Mouse (Mus musculus) urinary bladder, postnatal 25 days (tissue): ENCODE measurements around the gene Ndufb10.
A peak's percentile ranks its signal among the peaks of the same experiment; 100 is the strongest.

Source experiments
- DNase-seq: peaks from one replicate; pipeline ENCODE4 v3.0.0; 2022; ENCODE audit warnings: low spot score

Ndufb10 gene

DNA sequence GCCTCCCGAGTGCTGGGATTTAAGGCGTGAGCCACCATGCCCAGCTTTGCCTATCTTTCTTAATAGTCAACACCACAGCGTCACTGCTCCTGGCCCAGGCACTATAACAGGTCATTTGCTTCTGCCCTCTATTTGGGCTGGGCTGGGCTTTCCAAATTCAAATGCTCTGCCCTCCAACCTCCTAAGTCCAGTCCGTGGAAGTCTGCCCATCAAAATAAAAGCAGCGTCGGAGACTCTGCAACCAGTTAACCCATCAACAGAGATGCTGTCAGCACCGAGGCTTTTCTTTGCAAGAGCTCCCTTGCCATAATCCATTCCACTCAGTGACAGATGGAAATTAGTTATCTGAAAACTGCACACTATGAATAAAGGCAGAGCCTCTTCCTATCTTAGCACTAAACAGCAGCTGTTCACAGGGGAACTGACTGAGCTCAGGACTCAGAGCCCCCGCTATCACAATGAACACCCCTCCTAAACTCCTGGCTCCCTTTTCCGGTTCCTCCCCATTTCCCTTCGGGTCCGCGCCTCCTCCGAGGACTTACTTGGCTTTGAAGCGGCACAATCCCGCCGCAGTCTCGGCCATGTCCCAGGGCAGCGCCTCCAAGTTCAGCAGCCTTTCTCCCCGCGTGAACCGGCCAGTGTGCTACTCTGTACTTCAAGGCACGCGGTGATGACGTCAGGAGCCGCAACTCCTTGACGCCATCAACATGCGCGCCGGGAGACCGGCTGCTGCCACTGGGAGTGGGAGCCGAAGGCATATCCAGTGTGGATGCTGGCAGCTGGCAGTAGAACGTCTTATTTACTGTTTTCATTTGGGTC is 17.1 kb downstream of the Ndufb10 start, which contains the start of gene Tbl3:
Gene Tbl3 (minus strand): TSS at position 679 of the 819 bp plus-strand sequence.
- peak; percentile 92 for DNase-seq

DNA sequence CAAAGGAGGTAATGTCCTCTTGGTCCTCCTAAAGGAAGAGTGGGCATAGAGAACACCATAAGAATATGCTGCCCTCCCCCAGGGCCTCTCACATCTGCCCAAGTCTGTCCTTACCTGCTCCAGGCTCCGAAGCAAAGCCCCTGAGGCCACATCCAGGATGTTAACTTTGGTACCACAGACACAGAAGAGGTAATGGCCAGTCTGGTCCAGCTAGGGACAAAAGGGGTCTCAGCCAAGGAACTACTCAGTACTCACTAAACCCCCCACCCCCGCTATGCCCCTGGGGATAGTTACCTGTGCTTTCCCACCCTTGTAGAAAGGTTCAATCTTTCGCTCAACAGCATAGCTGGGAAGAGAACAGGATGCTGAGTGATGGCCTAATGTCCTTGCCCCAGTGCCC is 18.5 kb downstream of the Ndufb10 start:
- DNase-seq: no peak

DNA sequence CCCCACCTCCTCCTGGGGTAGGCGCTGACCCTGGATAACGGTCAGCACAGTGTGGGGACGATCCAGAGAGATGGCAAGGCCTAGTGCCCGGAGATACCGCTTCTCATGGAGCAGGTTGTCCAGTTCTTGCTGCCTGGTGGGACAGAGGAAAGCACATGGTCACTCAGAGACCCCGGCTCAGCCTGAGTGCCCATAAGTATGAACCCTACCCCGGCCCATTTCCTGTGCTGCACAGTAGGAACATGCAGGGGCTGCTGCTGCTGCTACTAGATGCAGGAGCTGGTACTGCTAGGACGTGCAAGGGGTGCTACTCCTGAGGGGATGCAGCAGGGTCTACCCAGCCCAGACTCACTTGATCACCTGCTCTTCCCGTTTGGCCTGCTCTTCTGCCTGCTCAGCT is 23.0 kb downstream of the Ndufb10 start:
- DNase-seq: no peak

DNA sequence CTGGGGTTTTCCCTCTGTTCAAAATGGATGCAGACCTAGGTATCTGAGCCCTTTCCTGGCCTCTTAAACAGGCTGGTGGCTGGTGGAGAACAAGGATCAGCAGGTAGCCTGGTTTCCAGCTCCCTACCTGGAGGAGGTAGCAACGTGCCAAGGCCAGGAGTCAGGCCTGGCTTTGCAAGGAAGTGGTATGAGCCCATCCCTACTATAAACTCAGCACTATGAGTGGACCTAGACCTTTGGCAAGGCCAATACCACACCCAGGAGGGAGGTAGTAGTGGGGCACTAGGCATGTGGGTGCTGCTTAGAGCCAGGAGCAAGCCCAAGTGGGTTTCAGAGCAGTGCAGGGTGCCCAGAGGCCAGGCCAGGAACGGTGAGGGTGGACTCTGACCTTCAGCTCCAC is 24.8 kb downstream of the Ndufb10 start:
- DNase-seq: no peak

DNA sequence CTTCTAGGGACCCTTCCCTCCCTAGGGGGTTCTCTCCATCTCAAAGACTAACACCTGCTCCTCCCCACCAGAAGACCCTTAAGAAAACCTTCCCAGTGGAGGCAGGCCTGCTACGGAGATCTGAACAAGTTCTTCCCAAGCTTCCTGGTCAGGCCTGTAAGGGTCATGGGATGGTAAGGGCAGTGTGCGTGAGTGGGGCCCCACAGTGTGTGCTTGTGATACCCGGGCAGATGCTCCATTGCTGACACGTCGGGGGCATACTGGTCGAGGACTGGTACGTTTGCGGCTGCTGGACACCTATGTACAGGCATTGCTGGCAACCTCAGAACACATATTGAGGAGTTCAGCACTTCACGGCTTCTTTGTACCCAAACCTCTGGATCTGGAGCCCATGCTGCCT is 25.6 kb downstream of the Ndufb10 start:
- no peak for DNase-seq

DNA sequence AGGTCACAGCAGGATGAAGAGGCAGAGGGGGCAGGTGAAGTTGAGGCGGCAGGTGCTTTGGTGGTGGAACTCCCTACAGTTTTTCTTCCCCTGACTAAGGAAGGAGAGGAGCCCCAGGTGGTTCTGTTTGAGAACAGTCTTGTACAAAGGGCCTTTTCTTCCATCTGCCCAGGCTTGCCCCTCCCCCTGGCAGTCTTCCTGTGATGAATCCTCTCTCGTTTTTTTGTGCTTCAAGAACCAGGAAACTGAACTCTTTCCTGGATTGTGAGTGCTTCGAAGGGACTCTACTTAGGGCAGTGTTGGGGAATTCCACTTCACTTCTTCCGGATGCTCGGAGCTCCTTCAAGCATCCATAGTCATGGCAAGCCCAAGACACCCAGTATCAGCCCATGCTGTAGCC is 26.3 kb downstream of the Ndufb10 start:
- no peak for DNase-seq

DNA sequence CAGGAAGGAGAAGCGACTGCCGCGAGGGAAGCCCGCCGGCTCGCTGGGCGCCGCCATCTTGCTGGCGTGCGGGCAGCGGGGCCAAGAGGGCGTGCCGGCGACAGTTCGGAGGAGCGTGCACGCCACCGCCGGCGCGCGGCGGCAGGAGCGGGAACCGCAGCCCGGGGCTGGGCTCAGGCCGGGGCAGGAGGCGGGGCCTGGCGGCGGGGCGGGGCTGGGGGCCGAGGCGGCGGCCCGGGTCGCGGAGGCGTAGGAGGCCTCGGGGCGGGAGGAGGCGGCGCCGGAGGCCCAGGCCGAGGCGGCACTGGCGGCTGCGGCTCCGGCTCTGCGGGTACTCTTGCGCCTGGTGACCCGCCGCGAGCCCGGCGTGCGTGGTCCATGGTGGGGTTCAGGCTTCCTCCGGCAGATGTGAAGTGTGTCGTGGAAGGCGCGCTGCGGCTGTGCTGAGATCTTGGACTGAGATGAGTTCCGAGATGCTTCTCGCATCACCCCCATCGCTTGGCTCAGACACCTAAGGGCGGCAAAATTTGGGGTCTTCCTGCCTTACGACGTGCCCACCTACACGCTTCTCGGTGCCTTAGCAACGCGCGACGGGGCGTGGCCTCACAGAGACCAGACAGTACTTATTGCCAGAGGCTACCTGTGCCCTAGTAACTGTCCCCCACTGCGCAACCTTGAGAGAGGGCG is 28.1 kb downstream of the Ndufb10 start, which contains the start of the genes Gfer and Noxo1:
Gene Gfer (minus strand): TSS at position 146 of the 687 bp plus-strand sequence.
Gene Noxo1 (plus strand): TSS at position 224 of the 687 bp plus-strand sequence.
- peak; percentile 86 for DNase-seq

DNA sequence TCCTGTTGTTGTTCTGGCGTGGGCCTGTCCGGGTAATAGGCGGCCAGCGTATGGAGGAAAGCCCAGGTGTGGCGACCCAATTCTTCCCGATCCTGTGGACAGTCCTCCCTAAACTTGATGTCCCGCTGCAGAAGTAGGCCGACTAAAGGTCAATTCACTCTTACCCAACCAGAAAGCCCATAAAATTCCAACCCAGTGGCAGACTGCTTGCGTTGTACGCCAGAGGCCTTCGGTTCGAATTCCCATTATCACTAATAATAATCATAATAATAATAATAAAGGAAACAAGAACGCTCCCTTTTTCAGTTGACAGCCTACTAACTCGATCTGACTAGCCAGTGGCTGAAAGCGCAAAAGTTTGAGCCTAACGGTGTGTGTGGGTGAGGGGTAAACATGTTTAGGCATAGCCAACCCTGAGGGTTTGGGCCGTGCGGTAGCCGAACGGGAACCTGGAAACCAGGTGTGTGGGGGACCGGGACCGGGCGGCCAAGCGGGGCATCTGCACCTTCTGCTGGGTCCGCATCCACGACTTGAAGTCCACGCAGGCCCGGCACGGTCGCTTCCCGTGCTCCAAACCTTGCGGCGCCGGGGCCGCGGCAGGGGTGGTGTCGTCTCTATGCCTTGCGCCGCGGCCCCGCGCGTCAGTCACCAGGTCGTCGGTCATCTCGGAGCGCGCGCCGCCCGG is 28.8 kb downstream of the Ndufb10 start:
- no peak for DNase-seq

DNA sequence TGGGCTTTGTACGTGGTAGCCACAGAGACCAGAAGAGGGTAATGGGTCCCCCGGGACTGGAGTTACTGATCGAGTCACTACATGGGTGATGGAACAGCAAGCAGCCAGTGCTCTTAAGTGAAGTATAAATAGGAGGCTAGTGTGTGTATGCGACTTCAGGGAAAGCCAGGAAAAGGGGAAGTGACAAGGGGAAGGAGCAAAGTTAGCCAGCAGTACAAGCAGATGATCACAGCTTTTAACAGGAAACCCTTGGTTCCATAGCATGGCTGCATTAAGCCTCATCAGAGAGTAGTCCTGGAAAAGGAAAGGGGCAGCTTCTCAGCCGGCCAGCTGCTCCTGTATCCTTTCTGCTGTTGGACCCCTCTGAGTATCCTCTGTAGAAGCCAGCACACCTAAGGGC is 31.9 kb downstream of the Ndufb10 start:
- no peak for DNase-seq

DNA sequence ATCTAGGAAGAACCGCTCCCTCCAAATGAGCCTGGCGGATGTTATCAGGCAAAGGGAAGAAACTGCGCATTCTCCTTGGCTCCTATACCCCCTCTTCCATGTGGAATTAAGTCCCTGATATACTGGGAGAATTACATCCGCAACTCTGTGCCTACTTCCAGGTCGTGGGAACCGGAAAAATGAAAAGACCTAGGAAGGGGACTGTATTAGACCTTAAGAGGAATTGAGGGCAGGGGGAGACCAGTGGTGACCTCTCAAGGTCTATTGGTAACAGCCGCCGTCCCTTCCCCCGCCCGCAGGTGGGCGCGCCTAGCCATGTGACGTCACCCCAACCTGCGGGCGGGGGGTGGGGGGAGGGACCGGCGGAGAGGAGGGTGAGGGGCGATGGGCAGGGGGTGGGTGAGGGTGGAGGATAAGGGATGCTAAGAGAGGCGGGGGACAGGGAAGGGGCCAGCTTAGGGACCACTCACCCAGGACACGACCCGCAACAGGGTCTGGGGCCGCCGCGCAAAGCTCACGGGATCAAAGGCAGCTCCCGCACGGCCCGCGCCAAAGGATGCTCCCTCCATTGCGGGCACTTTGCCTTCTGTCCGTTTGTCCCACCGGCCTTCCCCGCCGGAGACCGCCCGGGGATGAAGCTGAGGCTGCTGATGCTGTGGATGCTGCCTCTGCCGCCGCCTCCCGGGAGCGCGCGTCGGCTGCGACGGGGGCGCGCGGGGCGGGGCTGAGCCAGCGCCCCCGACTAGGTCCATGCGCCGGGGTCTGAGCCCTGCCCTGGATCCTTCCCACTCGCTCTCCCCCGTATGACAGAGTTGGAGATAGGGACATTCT is 34.8 kb downstream of the Ndufb10 start, which contains the start of gene Syngr3:
Gene Syngr3 (minus strand): TSS at position 705 of the 831 bp plus-strand sequence.
- DNase-seq: no peak

DNA sequence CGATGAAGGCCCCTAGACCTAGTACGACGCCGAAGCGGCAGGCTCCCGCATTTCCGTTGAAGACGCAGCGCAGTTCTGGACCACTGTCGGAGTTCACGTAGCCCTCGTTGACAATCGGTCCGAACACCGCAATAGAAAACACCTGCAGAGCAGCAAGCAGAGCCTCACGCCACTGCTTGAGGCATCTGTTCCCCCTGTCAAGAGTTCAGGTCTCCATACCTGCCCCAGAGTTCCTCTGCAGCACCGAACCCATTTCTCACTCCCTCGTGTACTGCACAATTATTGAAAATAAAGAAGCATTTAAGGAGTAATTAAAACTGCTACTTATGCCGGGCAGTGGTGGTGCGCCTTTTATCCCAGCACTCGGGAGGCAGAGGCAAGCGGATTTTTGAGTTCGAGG is 36.7 kb downstream of the Ndufb10 start:
- DNase-seq: no peak

DNA sequence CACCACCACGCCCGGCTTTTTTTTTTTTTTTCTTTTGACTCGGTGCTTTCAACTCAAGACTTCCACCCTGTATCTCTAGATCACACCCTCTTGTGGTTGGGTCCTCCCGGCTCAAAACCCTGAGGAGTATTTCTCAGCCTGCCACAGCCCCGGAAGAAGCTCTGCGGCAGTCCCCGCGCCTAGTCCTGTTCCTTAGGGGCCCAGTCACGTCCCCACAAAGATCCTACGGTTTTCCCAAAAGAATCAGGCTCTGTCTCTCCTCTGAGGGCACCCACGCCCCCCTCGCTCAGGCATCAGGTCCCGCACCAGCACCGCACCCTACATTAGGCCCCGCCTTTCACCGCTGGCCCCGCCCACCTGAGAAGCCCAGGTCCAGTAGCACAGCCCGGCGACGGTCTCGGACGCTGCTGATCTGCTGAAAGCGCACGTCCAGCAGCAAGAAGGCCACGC is 37.1 kb downstream of the Ndufb10 start:
- peak; percentile 52 for DNase-seq

DNA sequence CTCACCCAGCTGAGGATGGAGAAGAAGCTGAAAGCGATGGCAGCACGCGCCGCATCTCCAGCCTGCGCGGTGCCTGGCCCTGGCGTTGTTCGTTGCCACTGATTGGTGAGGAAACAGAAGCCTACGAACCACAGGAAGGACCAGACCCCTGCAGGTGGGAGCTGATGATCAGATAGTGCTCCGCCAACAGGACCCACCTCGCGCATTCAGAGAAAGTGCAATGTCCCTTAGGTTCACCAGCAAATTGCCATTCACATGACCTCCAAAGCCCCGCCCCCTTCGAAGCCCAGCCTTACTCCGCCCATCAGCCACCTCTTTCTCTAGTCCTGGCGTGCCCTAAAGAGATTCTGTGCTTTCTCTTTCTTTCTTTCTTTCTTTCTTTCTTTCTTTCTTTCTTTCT is 37.8 kb downstream of the Ndufb10 start:
- DNase-seq: no peak

DNA sequence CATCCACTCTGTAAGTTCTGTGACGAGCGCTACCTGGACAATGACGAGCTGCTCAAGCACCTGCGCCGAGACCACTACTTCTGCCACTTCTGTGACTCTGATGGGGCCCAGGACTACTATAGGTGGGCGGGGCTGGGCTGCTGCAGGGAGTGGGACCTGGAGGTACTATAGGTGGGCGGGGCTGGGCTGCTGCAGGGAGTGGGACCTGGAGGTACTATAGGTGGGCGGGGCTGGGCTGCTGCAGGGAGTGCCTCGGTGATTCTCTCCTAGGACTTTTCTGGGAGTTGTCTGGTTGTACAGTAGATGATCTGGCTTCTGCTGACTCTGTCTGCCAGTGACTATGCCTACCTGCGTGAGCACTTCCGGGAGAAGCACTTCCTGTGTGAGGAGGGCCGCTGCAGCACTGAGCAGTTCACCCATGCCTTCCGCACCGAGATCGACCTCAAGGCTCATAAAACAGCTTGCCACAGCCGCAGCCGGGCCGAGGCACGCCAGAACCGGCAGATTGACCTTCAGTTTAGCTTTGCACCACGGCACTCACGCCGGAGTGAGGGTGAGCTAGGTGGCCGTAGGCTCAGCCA is 46.7 kb downstream of the Ndufb10 start:
- no peak for DNase-seq

DNA sequence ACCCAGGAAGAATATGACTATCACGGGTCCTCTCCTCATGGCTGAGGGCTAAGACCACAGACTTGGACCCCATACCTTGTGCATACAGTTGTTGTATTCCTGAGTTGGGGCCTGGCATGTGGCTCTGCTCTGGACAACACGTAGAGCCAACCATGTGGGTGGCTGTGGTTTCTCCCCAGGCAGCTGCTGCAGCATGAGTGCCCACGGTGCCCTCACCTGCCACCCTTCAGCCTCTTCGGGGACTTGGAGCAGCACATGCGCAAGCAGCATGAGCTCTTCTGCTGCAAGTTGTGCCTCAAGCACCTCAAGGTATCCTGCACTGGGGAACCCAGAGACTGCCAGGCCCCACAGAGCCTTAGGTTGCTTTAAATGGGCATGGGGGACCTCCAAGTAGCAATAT is 47.4 kb downstream of the Ndufb10 start:
- DNase-seq: no peak

DNA sequence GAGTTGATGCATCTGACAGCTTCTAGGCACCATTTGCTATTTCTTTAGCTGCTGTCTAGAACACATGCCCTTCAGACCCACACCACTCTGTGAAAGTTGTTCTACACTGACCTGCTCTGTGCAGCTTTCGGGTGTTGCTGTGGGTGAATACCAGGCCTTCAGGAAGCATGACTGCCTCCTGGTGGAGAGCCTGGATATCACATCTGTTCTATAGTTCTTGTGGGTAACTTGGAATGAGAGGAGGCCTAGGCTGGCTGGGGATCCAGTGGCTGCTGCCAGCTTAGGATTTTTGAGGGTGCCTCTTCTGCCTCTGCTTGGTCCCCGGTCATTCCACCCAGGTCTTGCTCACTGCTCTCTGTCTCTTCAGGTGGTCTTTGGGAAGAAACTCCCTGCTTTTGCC is 48.1 kb downstream of the Ndufb10 start:
- peak; percentile 60 for DNase-seq

DNA sequence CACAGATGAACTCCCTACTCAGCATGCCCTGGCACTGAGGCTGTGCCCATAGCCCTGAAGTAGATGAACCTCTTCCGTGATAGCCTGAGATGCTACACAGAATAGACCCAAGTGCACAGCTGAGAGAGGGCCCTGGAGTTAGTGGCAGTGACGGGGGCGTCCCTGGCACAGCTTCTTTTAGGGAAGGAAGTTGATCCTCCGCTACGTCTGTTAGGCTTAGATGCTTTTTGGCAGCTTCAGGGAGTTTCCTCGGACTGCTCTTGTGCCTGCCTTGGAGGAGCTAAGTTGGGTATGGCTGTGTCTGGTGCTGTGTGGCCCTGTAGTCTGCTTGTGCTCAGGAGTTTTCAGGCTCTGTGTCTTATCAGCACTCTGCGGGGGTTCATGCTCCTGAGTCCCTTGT is 50.0 kb downstream of the Ndufb10 start:
- no peak for DNase-seq

DNA sequence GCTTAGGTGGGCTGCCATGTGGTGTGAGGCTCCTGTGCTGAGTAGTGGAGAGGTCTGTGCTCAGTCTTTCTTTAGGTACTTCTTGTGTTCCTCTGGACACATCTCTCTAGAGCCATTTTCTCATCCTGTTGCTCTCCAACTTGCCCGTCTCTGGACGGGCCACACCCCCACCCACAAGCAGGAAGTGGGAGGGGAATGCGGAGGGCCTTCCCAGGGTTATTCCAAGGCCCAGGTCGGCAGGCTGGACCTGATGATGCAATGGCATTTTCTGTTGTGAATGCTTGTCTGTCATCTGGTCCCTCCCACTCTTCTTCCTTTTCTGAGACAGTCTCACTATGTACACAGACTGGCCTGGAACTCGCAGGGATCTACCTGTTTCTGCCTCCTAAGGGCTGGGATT is 52.1 kb downstream of the Ndufb10 start:
- DNase-seq: no peak
